Mouse (Mus musculus): ENCODE data around the gene Tmem141. TPM values are rescaled to one million over a fixed set of nuclear protein-coding genes. Genes with fewer than 3 reads are reported as not detected.
A peak's percentile ranks its signal among the peaks of the same experiment; 100 is the strongest.

The Tmem141 gene
- polyA plus RNA-seq, 2 experiments: 26.8 to 30.3 TPM

GRCm38 (mm10) chr2:25639890-25640289, 18.1 kb upstream of the Tmem141 start:
- DNase-seq (ENCODE audit: low spot score): peak; percentile 37
- WGBS: 18% methylated on average over 6 of the region's 6 CpGs

GRCm38 (mm10) chr2:25634046-25634445, 12.2 kb upstream of the Tmem141 start:
- H3K27me3 ChIP-seq (ENCODE audit: control insufficient read depth, insufficient read depth, low read length): no peaks in the 10 kb centered on the region
- no peak overlapping the region for H3K27ac ChIP-seq (replicated peaks; ENCODE audit: low read depth, low read length)
- ATAC-seq (ENCODE audit: low FRiP score, low read depth) (no peak), DNase-seq (ENCODE audit: low spot score) (no peak)
- H3K9ac ChIP-seq (ENCODE audit: low read depth, low read length, severe bottlenecking): no peak overlapping the region
- H3K4me3 ChIP-seq (replicated peaks; ENCODE audit: low read length): no peak overlapping the region
- no peak overlapping the region for H3K4me2 ChIP-seq (replicated peaks; ENCODE audit: low read depth, low read length, severe bottlenecking)
- WGBS: 36% methylated on average over 1 of the region's 1 CpGs
- no peaks in the 10 kb centered on the region for H3K9me3 ChIP-seq (ENCODE audit: control insufficient read depth, low read length)
- H3K4me1 ChIP-seq (ENCODE audit: control insufficient read depth, insufficient read depth, low read length): no peaks in the 10 kb centered on the region
- TF ChIP-seq POLR2A (IDR thresholded peaks at IDR 0.05; ENCODE audit: borderline replicate concordance, extremely low read depth, insufficient read depth, insufficient read length): no peak
- no peaks in the 10 kb centered on the region for H3K36me3 ChIP-seq (ENCODE audit: control insufficient read depth, insufficient read depth, low read length)

More at GRCm38 (mm10) chr2:25639890-25640289, 18.1 kb upstream of the Tmem141 start:
- TF ChIP-seq POLR2A (IDR thresholded peaks at IDR 0.05; ENCODE audit: borderline replicate concordance, extremely low read depth, insufficient read depth, insufficient read length): no peak
- H3K4me1 ChIP-seq (ENCODE audit: control insufficient read depth, insufficient read depth, low read length): no peaks in the 10 kb centered on the region
- H3K4me2 ChIP-seq (replicated peaks; ENCODE audit: low read depth, low read length, severe bottlenecking): no peak overlapping the region
- H3K4me3 ChIP-seq (replicated peaks; ENCODE audit: low read length): no peak overlapping the region
- no peak overlapping the region for H3K27ac ChIP-seq (replicated peaks; ENCODE audit: low read depth, low read length)
- H3K27me3 ChIP-seq (ENCODE audit: control insufficient read depth, insufficient read depth, low read length): no peaks in the 10 kb centered on the region
- ATAC-seq (ENCODE audit: low FRiP score, low read depth): no peak
- no peaks in the 10 kb centered on the region for H3K9me3 ChIP-seq (ENCODE audit: control insufficient read depth, low read length)
- no peak overlapping the region for H3K9ac ChIP-seq (ENCODE audit: low read depth, low read length, severe bottlenecking)
- H3K36me3 ChIP-seq (ENCODE audit: control insufficient read depth, insufficient read depth, low read length): no peaks in the 10 kb centered on the region

GRCm38 (mm10) chr2:25633616-25634015, 11.8 kb upstream of the Tmem141 start:
- H3K9me3 ChIP-seq (ENCODE audit: control insufficient read depth, low read length): no peaks in the 10 kb centered on the region
- DNase-seq (ENCODE audit: low spot score) (no peak), ATAC-seq (ENCODE audit: low FRiP score, low read depth) (no peak)
- WGBS: 86% methylated on average over 3 of the region's 3 CpGs
- no peak overlapping the region for H3K4me3 ChIP-seq (replicated peaks; ENCODE audit: low read length)
- no peak overlapping the region for H3K9ac ChIP-seq (ENCODE audit: low read depth, low read length, severe bottlenecking)
- H3K27me3 ChIP-seq (ENCODE audit: control insufficient read depth, insufficient read depth, low read length): no peaks in the 10 kb centered on the region
- TF ChIP-seq POLR2A (IDR thresholded peaks at IDR 0.05; ENCODE audit: borderline replicate concordance, extremely low read depth, insufficient read depth, insufficient read length): no peak
- no peak overlapping the region for H3K27ac ChIP-seq (replicated peaks; ENCODE audit: low read depth, low read length)
- H3K36me3 ChIP-seq (ENCODE audit: control insufficient read depth, insufficient read depth, low read length): no peaks in the 10 kb centered on the region
- H3K4me2 ChIP-seq (replicated peaks; ENCODE audit: low read depth, low read length, severe bottlenecking): no peak overlapping the region
- no peaks in the 10 kb centered on the region for H3K4me1 ChIP-seq (ENCODE audit: control insufficient read depth, insufficient read depth, low read length)

- WGBS: 52% methylated on average over 4 of the region's 4 CpGs
- Histone ChIP-seq H3K4me1 (ENCODE audit: control insufficient read depth, insufficient read depth, low read length) (no peaks in the 10 kb centered on the region), H3K36me3 (ENCODE audit: control insufficient read depth, insufficient read depth, low read length) (no peaks in the 10 kb centered on the region), H3K9me3 (ENCODE audit: control insufficient read depth, low read length) (no peaks in the 10 kb centered on the region), H3K27ac (replicated peaks; ENCODE audit: low read depth, low read length) (no peak overlapping the region), H3K4me3 (replicated peaks; ENCODE audit: low read length) (no peak overlapping the region), H3K4me2 (replicated peaks; ENCODE audit: low read depth, low read length, severe bottlenecking) (no peak overlapping the region), H3K27me3 (ENCODE audit: control insufficient read depth, insufficient read depth, low read length) (no peaks in the 10 kb centered on the region), H3K9ac (ENCODE audit: low read depth, low read length, severe bottlenecking) (no peak overlapping the region)
- DNase-seq (ENCODE audit: low spot score): no peak
- ATAC-seq (ENCODE audit: low FRiP score, low read depth): no peak
- no peak for TF ChIP-seq POLR2A (IDR thresholded peaks at IDR 0.05; ENCODE audit: borderline replicate concordance, extremely low read depth, insufficient read depth, insufficient read length)
Observed at GRCm38 (mm10) chr2:25628738-25629137, 6.9 kb upstream of the Tmem141 start.

GRCm38 (mm10) chr2:25627811-25628210, 6.0 kb upstream of the Tmem141 start, which contains the start of gene Fcna:
TSS of gene Fcna (minus strand) at chr2:25628030.
- Histone ChIP-seq H3K9ac (ENCODE audit: low read depth, low read length, severe bottlenecking) (no peak within 1 kb of the TSS), H3K4me3 (replicated peaks; ENCODE audit: low read length) (no peak within 1 kb of the TSS), H3K4me1 (ENCODE audit: control insufficient read depth, insufficient read depth, low read length) (no peaks in the 10 kb centered on the region), H3K36me3 (ENCODE audit: control insufficient read depth, insufficient read depth, low read length) (no peaks in the 10 kb centered on the region), H3K27ac (replicated peaks; ENCODE audit: low read depth, low read length) (no peak within 1 kb of the TSS), H3K4me2 (replicated peaks; ENCODE audit: low read depth, low read length, severe bottlenecking) (no peak within 1 kb of the TSS), H3K9me3 (ENCODE audit: control insufficient read depth, low read length) (no peaks in the 10 kb centered on the region), H3K27me3 (ENCODE audit: control insufficient read depth, insufficient read depth, low read length) (no peaks in the 10 kb centered on the region)
- ATAC-seq (ENCODE audit: low FRiP score, low read depth): no peak
- no peak for DNase-seq (ENCODE audit: low spot score)
- WGBS: 77% methylated on average over 6 of the region's 6 CpGs
- no peak for TF ChIP-seq POLR2A (IDR thresholded peaks at IDR 0.05; ENCODE audit: borderline replicate concordance, extremely low read depth, insufficient read depth, insufficient read length)

- no peaks in the 10 kb centered on the region for H3K36me3 ChIP-seq (ENCODE audit: control insufficient read depth, insufficient read depth, low read length)
- peaks cover 2% of the 10 kb centered on the region; the same call in 1 of the 2 replicates for H3K4me1 ChIP-seq (ENCODE audit: control insufficient read depth, insufficient read depth, low read length)
- DNase-seq (ENCODE audit: low spot score) (no peak), ATAC-seq (ENCODE audit: low FRiP score, low read depth) (no peak)
- H3K27me3 ChIP-seq (ENCODE audit: control insufficient read depth, insufficient read depth, low read length): no peaks in the 10 kb centered on the region
- H3K9me3 ChIP-seq (ENCODE audit: control insufficient read depth, low read length): no peaks in the 10 kb centered on the region
- H3K4me3 ChIP-seq (replicated peaks; ENCODE audit: low read length): no peak overlapping the region
- H3K27ac ChIP-seq (replicated peaks; ENCODE audit: low read depth, low read length): no peak overlapping the region
- H3K9ac ChIP-seq (ENCODE audit: low read depth, low read length, severe bottlenecking): no peak overlapping the region
- TF ChIP-seq POLR2A (IDR thresholded peaks at IDR 0.05; ENCODE audit: borderline replicate concordance, extremely low read depth, insufficient read depth, insufficient read length): no peak
- H3K4me2 ChIP-seq (replicated peaks; ENCODE audit: low read depth, low read length, severe bottlenecking): no peak overlapping the region
- WGBS: 67% methylated on average over 5 of the region's 5 CpGs
Observed at GRCm38 (mm10) chr2:25625986-25626385, 4.2 kb upstream of the Tmem141 start.
